Mouse (Mus musculus) forebrain, embryonic 13.5 days (tissue): ENCODE results near the gene Wdfy2. TPM values are rescaled to one million over a fixed set of nuclear protein-coding genes. Genes with fewer than 3 reads are reported as not detected.
"Not testable (repeated sequence)": the region's sequence is repeated elsewhere in the genome, so short reads cannot be mapped to it uniquely, and the experiment has no call there.

Experiments
- ATAC-seq: fragments of 200-750 bp; cut with Nextera tagmentation; 2 replicates; pipeline ENCODE4 v1.8.0; 2017
- H3K27ac ChIP-seq: fragments of 300-500 bp; sonication (generic); 2 replicates; pipeline ENCODE4 v1.5.1; 2015; ENCODE audit warnings: inconsistent platforms, mild to moderate bottlenecking, moderate library complexity
- H3K27me3 ChIP-seq: fragments of 300-500 bp; sonication (generic); 2 replicates; pipeline ENCODE4 v1.6.1; 2015; ENCODE audit warnings: mild to moderate bottlenecking, inconsistent platforms
- H3K36me3 ChIP-seq: fragments of 300-500 bp; sonication (generic); 2 replicates; pipeline ENCODE4 v1.6.1; 2015; ENCODE audit warnings: mild to moderate bottlenecking, inconsistent platforms; ENCODE audit not compliant: poor library complexity, severe bottlenecking
- H3K4me1 ChIP-seq: fragments of 300-500 bp; sonication (generic); 2 replicates; pipeline ENCODE4 v1.6.1; 2015; ENCODE audit warnings: inconsistent platforms
- H3K4me2 ChIP-seq: fragments of 300-500 bp; sonication (generic); 2 replicates; pipeline ENCODE4 v1.6.1; 2015; ENCODE audit warnings: inconsistent platforms, mild to moderate bottlenecking, moderate library complexity
- H3K4me3 ChIP-seq: fragments of 300-500 bp; sonication (generic); 2 replicates; pipeline ENCODE4 v1.5.1; 2015; ENCODE audit warnings: mild to moderate bottlenecking, inconsistent platforms
- H3K9ac ChIP-seq: fragments of 300-500 bp; sonication (generic); 2 replicates; pipeline ENCODE4 v1.6.1; 2015; ENCODE audit warnings: mild to moderate bottlenecking, inconsistent platforms
- H3K9me3 ChIP-seq: fragments of 300-500 bp; sonication (generic); replicated peaks from 2 replicates; pipeline ENCODE4 v1.6.1; 2016; ENCODE audit warnings: inconsistent platforms
- WGBS: fragments of 180-500 bp; shearing (Covaris S2); methylation state at CpG from one replicate; pipeline ENCODE4 v1.1.7; 2015; 5-methylcytosine and 5-hydroxymethylcytosine counted together
- polyA plus RNA-seq: library from polyadenylated mRNA; unstranded; fragments of >200 nt; fragmentation: Nextera tagmentation; extraction: Ambion mirVana; gene quantifications from 2 replicates; pipeline ENCODE4 v1.2.1, GENCODE M21; 2015

Wdfy2 gene
- polyA plus RNA-seq, 1 experiment from 2014 or later = 7.3 TPM

DNA sequence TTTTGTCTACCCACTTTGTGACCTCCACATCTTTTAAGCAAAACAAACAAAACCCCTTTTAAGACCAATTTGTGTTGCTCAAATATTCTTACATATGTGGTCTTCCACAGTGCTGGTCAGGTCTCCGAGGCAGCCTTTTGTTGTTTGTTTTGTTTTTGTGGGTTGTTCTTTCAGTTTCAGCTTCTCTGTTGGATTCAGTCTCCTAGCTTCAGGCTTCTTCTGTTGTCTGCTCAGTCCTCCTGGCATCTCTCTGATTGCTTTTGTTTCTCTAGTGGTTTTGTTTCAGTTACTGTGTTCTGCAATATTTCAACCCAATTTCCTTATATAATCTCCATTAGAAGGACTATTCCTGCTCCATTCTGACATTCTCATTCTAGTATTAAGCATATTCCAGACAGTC lies 46.1 kb downstream of the Wdfy2 start:
- Histone ChIP-seq H3K4me1 (peaks cover 38% of the 10 kb centered on the region), H3K27ac (no peak overlapping the region), H3K9me3 (no peaks in the 10 kb centered on the region), H3K27me3 (no peaks in the 10 kb centered on the region), H3K4me3 (no peak overlapping the region), H3K4me2 (no peak overlapping the region), H3K36me3 (no peaks in the 10 kb centered on the region), H3K9ac (no peak overlapping the region)
- ATAC-seq = no peak
- WGBS = 50% methylated on average over 1 of the region's 1 CpGs

DNA sequence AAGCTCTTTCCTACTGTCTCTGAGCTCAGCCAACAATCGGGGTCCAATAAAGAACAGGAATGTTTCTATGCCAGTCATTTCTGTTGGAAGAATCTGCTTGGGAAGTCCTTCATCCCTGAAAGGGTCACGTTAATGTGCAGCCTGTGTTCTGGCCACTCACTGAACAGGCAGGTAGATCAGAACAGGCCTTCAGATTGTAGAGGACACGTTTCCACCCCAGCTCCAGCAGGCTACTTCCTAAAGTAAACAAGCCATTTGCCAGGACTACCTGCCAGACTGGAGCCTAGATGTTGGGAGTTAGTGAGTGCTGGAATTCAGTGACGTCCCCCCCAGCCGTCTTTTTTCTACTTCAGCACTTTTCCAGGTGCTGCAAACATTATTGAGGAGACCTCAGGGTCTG lies 46.7 kb downstream of the Wdfy2 start:
- H3K27me3 ChIP-seq = no peaks in the 10 kb centered on the region
- H3K4me2 ChIP-seq = no peak overlapping the region
- H3K36me3 ChIP-seq = no peaks in the 10 kb centered on the region
- peaks cover 32% of the 10 kb centered on the region for H3K4me1 ChIP-seq
- H3K27ac ChIP-seq = no peak overlapping the region
- no peak overlapping the region for H3K9ac ChIP-seq
- ATAC-seq = no peak
- H3K9me3 ChIP-seq = no peaks in the 10 kb centered on the region
- WGBS = 79% methylated on average over 5 of the region's 5 CpGs
- no peak overlapping the region for H3K4me3 ChIP-seq

DNA sequence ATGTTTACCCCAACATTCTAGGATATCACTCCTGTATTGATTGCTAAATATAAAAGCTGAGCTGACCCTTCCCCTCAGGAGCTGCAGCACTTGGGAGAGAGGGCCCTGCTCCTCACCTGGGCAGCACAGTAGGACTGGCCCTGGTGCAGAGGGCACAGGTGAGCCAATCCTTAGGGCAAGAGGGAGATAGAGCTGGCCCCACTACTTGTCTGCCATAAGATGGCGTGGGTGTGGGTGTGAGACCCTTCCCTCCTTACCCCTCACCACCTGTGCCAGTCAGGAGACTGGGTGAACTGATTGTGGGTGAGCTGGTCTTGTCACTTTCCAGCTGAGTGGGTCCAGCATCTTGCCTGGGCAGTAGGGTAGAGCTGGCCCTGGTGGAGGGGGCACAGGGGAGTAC lies 47.2 kb downstream of the Wdfy2 start:
- H3K4me2 ChIP-seq = no peak overlapping the region
- H3K4me1 ChIP-seq = peaks cover 27% of the 10 kb centered on the region
- WGBS = 100% methylated on average over 1 of the region's 1 CpGs
- H3K9ac ChIP-seq = no peak overlapping the region
- H3K4me3 ChIP-seq = no peak overlapping the region
- H3K27me3 ChIP-seq = no peaks in the 10 kb centered on the region
- no peaks in the 10 kb centered on the region for H3K36me3 ChIP-seq
- H3K27ac ChIP-seq = no peak overlapping the region
- no peaks in the 10 kb centered on the region for H3K9me3 ChIP-seq
- ATAC-seq = no peak

DNA sequence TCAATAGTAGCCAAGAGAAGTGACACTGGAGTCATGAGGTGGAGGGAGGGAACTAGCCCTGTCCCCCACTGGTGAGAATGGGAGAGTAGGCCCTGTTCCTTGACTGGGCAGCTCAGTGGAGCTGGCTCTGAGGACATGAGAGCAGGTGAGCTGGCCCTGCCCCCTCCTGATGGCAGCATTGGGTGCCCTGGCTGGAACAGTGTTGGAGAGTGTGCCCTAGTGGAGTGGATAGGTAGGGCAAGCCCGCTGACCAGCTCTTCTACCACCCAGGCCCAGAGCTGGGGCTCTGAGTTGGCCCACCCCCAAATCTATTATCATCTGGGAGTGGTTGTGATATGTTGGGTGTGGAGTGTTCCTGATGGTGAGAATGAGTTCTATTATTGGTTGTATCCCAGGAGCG lies 47.7 kb downstream of the Wdfy2 start:
- Histone ChIP-seq H3K9me3 (no peaks in the 10 kb centered on the region), H3K36me3 (no peaks in the 10 kb centered on the region), H3K4me2 (no peak overlapping the region), H3K4me3 (no peak overlapping the region), H3K9ac (no peak overlapping the region), H3K27me3 (no peaks in the 10 kb centered on the region), H3K27ac (no peak overlapping the region), H3K4me1 (peaks cover 22% of the 10 kb centered on the region)
- 0 out of 2 replicates have a peak, but pooled peaks have one; percentile 19 for ATAC-seq
- 88% methylated on average over 2 of the region's 2 CpGs for WGBS

DNA sequence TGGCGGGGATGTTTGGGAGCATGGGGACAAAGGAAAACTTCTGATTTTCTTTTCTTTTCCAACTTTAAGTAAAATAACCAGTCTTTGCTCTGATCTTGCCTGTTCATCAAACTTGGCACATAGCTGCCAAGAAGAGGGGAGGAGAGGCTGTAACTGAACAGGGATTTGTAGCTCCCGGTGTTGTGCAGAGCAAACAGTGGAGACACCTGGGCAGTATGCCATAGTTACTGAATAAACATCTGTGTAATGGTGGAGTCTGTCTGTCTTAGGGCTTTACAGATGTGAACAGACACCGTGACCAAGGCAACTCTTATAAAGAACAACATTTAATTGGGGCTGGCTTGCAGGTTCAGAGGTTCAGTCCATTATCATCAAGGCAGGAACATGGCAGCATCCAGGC lies 53.9 kb downstream of the Wdfy2 start:
- Histone ChIP-seq H3K9ac (no peak overlapping the region), H3K27me3 (no peaks in the 10 kb centered on the region), H3K4me3 (no peak overlapping the region), H3K9me3 (no peaks in the 10 kb centered on the region), H3K4me1 (no peaks in the 10 kb centered on the region), H3K4me2 (no peak overlapping the region), H3K27ac (no peak overlapping the region), H3K36me3 (no peaks in the 10 kb centered on the region)
- no peak for ATAC-seq
- WGBS = 95% methylated on average over 3 of the region's 3 CpGs

DNA sequence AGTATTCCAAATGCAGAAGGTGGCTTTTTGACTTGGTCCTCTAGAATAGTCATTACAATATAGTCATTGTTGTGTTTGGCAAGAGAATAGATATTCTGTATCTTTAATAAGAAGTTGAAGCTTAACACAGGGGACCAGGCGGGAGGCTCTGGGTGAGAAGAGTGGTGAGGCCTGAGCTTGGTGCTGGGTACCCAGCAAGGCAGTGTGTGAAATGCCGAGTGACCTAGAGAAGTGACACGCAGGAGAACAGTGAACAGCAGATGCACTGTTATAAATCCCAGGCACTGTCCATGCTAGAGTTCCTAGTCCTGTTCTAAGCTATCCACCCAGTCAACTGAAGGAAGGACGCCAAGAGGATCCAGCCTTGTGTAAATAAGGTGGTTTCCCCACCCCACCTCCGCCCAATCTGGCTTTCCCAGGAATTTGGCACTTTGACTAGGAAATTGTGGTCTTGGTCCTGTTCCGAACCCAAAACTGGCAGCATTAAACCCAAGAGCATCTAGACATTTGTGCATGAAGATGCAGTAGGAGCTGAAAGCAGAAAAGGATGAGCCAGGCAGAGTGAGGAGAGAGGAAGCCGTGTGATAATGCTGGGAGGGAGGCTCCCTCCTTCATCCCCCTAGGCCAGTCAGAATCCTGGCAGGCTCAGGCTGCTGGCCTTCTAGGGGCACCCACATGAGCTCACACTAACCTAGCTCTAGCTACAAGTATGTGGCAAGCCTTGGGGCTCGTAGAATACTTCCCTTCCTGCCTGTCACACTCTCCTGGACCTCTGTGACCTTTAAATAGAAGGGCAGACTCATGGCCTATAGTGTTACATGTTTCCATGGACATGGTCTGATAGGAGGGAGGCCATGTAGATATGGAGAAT lies 55.5 kb downstream of the Wdfy2 start:
- H3K9me3 ChIP-seq = no peaks in the 10 kb centered on the region
- WGBS = 91% methylated on average over 8 of the region's 8 CpGs
- H3K4me2 ChIP-seq = no peak overlapping the region
- ATAC-seq = no peak
- H3K4me3 ChIP-seq = no peak overlapping the region
- no peaks in the 10 kb centered on the region for H3K4me1 ChIP-seq
- no peak overlapping the region for H3K27ac ChIP-seq
- H3K27me3 ChIP-seq = no peaks in the 10 kb centered on the region
- no peak overlapping the region for H3K9ac ChIP-seq
- H3K36me3 ChIP-seq = no peaks in the 10 kb centered on the region

DNA sequence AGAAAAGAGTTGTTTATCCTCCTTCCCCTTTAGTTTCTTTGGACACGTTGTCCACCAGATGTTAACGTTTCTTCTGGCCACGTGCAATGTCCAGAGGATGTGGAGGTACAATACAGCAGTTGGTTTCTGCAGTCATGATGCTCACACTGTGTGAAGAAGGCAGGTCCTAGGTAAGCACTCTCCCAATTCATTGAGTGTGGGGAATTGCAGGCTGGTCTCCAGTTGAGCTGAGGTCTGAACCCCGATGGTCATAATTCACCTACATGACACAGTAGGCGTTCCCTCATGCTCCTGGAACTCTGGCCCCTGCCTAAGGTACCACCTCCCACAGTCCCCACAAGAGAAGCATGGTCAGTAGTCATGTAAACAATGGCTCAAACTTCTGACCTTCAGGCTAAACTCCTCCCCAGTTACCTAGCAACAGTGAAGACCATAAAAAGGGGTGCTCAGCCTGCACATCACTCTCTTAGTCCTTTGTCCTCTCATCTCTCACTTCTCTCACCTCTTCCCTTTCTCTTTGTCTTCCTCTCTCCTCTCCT lies 56.2 kb downstream of the Wdfy2 start:
- H3K4me3 ChIP-seq, H3K9me3 ChIP-seq, H3K36me3 ChIP-seq, H3K27ac ChIP-seq, H3K27me3 ChIP-seq, ATAC-seq, H3K4me1 ChIP-seq, H3K4me2 ChIP-seq, H3K9ac ChIP-seq: not testable (repeated sequence)
- WGBS = 89% methylated on average over 5 of the region's 5 CpGs

DNA sequence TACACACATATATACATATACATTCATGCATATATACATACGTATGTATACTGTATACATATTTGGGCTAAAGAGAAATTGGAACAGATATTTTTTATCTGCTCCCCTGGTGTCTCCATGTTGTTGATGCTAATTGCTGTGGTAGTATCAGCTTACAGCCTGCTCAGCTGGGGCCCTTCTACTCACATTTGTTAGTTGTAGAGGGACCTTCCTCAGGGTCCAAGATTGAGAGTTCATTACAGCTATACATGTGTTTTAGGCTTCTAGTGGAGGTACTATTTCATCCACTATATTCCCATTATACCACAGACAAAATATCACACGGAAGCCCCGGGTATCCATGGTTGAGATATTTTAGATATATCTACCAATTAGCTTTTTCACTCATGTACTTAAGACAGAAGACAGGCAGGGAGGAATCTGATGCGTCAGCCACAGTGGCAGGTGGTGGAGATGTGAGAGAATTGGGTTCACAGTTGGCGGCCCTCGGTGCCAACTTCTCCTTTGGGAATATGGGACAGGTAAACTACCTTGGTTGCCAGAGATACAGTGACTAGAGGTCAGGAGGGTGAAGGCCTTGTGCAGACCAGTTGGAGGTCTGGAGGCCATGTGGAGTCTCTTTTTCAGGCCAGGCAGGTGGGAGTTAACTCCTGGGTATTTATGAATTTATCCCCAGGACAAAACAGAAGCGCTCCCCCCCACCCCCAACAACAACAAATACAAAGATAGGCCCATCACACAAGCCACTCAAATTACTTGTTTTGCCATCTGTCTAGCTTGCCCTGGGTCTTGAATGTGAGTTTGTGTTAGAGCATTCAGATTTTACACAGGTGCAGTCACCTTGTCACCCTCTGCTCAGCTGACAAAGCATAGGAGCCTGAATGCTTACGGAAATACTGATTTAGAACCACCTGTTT lies 57.7 kb downstream of the Wdfy2 start:
- WGBS = 94% methylated on average over 8 of the region's 8 CpGs
- Histone ChIP-seq H3K4me3 (no peak overlapping the region), H3K4me1 (no peaks in the 10 kb centered on the region), H3K27ac (no peak overlapping the region), H3K36me3 (no peaks in the 10 kb centered on the region), H3K27me3 (no peaks in the 10 kb centered on the region), H3K9ac (no peak overlapping the region), H3K9me3 (no peaks in the 10 kb centered on the region), H3K4me2 (no peak overlapping the region)
- no peak for ATAC-seq

DNA sequence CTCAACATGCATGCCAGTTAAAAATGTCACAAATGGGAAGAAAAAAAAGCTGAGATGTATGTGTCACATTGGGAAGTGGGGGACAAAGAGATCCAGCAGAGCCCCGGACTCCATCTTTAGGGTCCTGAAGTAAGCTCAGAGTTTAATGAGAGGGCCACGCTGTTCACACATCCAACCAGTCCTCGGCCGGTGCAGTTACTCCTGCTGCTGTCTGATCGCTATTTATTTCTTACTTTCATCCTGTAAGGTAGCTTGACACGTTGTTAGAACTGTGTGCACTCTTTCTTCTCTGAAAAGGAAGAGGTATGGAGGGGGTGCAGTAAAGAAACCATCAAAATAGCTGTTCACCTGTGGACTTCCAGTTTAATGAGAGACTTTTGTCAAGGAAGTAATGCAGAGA lies 60.6 kb downstream of the Wdfy2 start:
- no peak overlapping the region for H3K4me2 ChIP-seq
- H3K9ac ChIP-seq = no peak overlapping the region
- no peaks in the 10 kb centered on the region for H3K4me1 ChIP-seq
- no peaks in the 10 kb centered on the region for H3K27me3 ChIP-seq
- H3K27ac ChIP-seq = no peak overlapping the region
- no peaks in the 10 kb centered on the region for H3K36me3 ChIP-seq
- ATAC-seq = no peak
- 72% methylated on average over 6 of the region's 6 CpGs for WGBS
- H3K4me3 ChIP-seq = no peak overlapping the region
- H3K9me3 ChIP-seq = no peaks in the 10 kb centered on the region

DNA sequence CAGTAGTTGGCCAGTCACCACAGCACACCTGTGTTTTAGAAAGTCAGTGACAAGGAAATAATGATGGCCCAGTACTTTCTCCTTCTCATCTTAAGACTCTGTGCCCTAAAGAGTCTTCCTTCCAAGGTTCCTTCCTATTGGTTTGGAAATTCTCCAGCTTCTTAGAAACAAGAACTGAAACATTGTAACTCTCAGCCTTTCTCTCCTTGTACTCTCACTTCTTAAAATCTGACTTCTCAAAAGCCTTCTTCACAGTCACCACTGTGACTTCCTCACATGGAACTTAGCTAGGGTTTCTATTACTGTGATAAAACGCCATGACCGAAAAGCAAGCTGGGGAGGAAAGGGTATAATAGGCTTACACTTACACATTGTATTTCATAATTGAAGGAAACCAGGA lies 70.4 kb downstream of the Wdfy2 start:
- Histone ChIP-seq H3K9ac (no peak overlapping the region), H3K4me1 (no peaks in the 10 kb centered on the region), H3K36me3 (no peaks in the 10 kb centered on the region), H3K4me2 (no peak overlapping the region), H3K27ac (no peak overlapping the region), H3K9me3 (no peaks in the 10 kb centered on the region), H3K27me3 (no peaks in the 10 kb centered on the region), H3K4me3 (no peak overlapping the region)
- 89% methylated on average over 2 of the region's 2 CpGs for WGBS
- no peak for ATAC-seq

DNA sequence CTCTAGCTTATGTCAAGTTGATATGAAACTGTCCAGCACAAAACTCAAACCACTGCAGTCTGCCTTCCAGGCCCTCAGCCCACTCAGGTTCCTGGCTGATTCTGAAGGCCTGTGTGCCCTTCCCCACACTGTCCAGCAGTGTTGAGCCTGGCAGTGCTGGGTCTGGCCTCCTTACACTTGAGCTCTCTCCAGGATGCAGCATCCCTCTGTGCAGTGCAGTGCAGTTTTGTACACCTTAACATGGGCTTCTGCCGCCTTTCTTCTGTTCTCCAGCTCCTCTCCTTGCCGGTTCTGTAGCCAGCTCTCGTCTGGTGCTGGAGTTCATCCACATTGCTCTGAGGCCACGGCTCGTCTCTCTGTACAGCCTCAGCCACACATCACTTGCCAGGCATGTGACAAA lies 71.1 kb downstream of the Wdfy2 start:
- H3K9me3 ChIP-seq = no peaks in the 10 kb centered on the region
- no peak overlapping the region for H3K4me2 ChIP-seq
- 92% methylated on average over 5 of the region's 5 CpGs for WGBS
- no peak for ATAC-seq
- H3K27ac ChIP-seq = no peak overlapping the region
- no peak overlapping the region for H3K9ac ChIP-seq
- H3K4me3 ChIP-seq = no peak overlapping the region
- H3K4me1 ChIP-seq = no peaks in the 10 kb centered on the region
- no peaks in the 10 kb centered on the region for H3K27me3 ChIP-seq
- no peaks in the 10 kb centered on the region for H3K36me3 ChIP-seq

DNA sequence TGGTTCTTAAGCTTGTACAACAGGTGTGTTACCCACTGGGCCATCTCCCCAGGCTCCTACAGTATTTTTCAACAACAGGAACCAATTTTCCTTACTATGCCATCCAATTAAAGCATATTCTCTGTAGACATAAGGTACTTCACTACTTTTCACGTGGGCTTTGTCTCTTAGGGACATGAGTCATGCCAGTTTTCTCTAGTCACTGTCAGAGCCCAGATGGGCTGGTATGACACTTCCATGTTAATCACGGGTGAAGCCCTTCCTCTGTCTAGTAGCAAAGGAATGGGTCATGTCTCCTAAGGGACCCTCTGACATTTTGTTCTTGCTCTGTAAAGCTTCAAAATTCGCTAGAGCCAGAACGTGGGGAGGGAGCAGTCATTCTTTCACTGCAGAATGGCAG lies 73.4 kb downstream of the Wdfy2 start:
- no peaks in the 10 kb centered on the region for H3K27me3 ChIP-seq
- ATAC-seq = no peak
- no peaks in the 10 kb centered on the region for H3K36me3 ChIP-seq
- no peaks in the 10 kb centered on the region for H3K9me3 ChIP-seq
- no peak overlapping the region for H3K27ac ChIP-seq
- 77% methylated on average over 4 of the region's 4 CpGs for WGBS
- H3K9ac ChIP-seq = no peak overlapping the region
- no peak overlapping the region for H3K4me2 ChIP-seq
- H3K4me1 ChIP-seq = no peaks in the 10 kb centered on the region
- H3K4me3 ChIP-seq = no peak overlapping the region
